Mouse (Mus musculus): ENCODE measurements at regions not wholly inside any gene's neighbourhood (a gene's known extent, or its start where the extent isn't known, plus 50 kb on each side); places are given as distances from the start of the nearest gene placed in this dataset.

- Histone ChIP-seq H3K4me3 (ENCODE audit: control insufficient read depth, low read depth, low read length) (no peak overlapping the region), H3K27ac (ENCODE audit: control insufficient read depth, insufficient read depth, low read depth, low read length) (no peak overlapping the region), H3K36me3 (ENCODE audit: control insufficient read depth, insufficient read depth, low read length) (no peaks in the 10 kb centered on the region), H3K27me3 (ENCODE audit: control insufficient read depth, insufficient read depth, low read length) (no peaks in the 10 kb centered on the region), H3K4me1 (ENCODE audit: control insufficient read depth, insufficient read depth, low read length) (no peaks in the 10 kb centered on the region)
- no peak for TF ChIP-seq CTCF (IDR thresholded peaks at IDR 0.05; ENCODE audit: control insufficient read depth, insufficient read depth, insufficient replicate concordance, low read depth, low read length)
- TF ChIP-seq POLR2A (IDR thresholded peaks at IDR 0.05; ENCODE audit: control insufficient read depth, low read depth, low read length): no peak
Measured at GRCm38 (mm10) chr7:134467216-134467615, 81.8 kb upstream of the D7Ertd443e start.

- Histone ChIP-seq H3K4me3 (ENCODE audit: control insufficient read depth, low read depth, low read length) (no peak overlapping the region), H3K4me1 (ENCODE audit: control insufficient read depth, insufficient read depth, low read length) (no peaks in the 10 kb centered on the region), H3K27me3 (ENCODE audit: control insufficient read depth, insufficient read depth, low read length) (no peaks in the 10 kb centered on the region), H3K27ac (ENCODE audit: control insufficient read depth, insufficient read depth, low read depth, low read length) (no peak overlapping the region), H3K36me3 (ENCODE audit: control insufficient read depth, insufficient read depth, low read length) (no peaks in the 10 kb centered on the region)
- TF ChIP-seq CTCF (IDR thresholded peaks at IDR 0.05; ENCODE audit: control insufficient read depth, insufficient read depth, insufficient replicate concordance, low read depth, low read length) (no peak), POLR2A (IDR thresholded peaks at IDR 0.05; ENCODE audit: control insufficient read depth, low read depth, low read length) (no peak)
Measured at GRCm38 (mm10) chr7:134471286-134471685, 85.8 kb upstream of the D7Ertd443e start.

GRCm38 (mm10) chr7:134491326-134491725 is 105.9 kb upstream of the D7Ertd443e start:
- Histone ChIP-seq H3K36me3 (ENCODE audit: control insufficient read depth, insufficient read depth, low read length) (no peaks in the 10 kb centered on the region), H3K27ac (ENCODE audit: control insufficient read depth, insufficient read depth, low read depth, low read length) (no peak overlapping the region), H3K27me3 (ENCODE audit: control insufficient read depth, insufficient read depth, low read length) (no peaks in the 10 kb centered on the region), H3K4me3 (ENCODE audit: control insufficient read depth, low read depth, low read length) (no peak overlapping the region), H3K4me1 (ENCODE audit: control insufficient read depth, insufficient read depth, low read length) (no peaks in the 10 kb centered on the region)
- TF ChIP-seq POLR2A (IDR thresholded peaks at IDR 0.05; ENCODE audit: control insufficient read depth, low read depth, low read length) (no peak), CTCF (IDR thresholded peaks at IDR 0.05; ENCODE audit: control insufficient read depth, insufficient read depth, insufficient replicate concordance, low read depth, low read length) (no peak)

GRCm38 (mm10) chr7:134497219-134497618 is 111.8 kb upstream of the D7Ertd443e start:
- H3K4me3 ChIP-seq (ENCODE audit: control insufficient read depth, low read depth, low read length): no peak overlapping the region
- H3K4me1 ChIP-seq (ENCODE audit: control insufficient read depth, insufficient read depth, low read length): no peaks in the 10 kb centered on the region
- no peaks in the 10 kb centered on the region for H3K36me3 ChIP-seq (ENCODE audit: control insufficient read depth, insufficient read depth, low read length)
- H3K27ac ChIP-seq (ENCODE audit: control insufficient read depth, insufficient read depth, low read depth, low read length): no peak overlapping the region
- no peaks in the 10 kb centered on the region for H3K27me3 ChIP-seq (ENCODE audit: control insufficient read depth, insufficient read depth, low read length)
- no peak for TF ChIP-seq POLR2A (IDR thresholded peaks at IDR 0.05; ENCODE audit: control insufficient read depth, low read depth, low read length)
- TF ChIP-seq CTCF (IDR thresholded peaks at IDR 0.05; ENCODE audit: control insufficient read depth, insufficient read depth, insufficient replicate concordance, low read depth, low read length): no peak

- H3K4me1 ChIP-seq (ENCODE audit: control insufficient read depth, insufficient read depth, low read length): no peaks in the 10 kb centered on the region
- no peaks in the 10 kb centered on the region for H3K27me3 ChIP-seq (ENCODE audit: control insufficient read depth, insufficient read depth, low read length)
- no peak for TF ChIP-seq POLR2A (IDR thresholded peaks at IDR 0.05; ENCODE audit: control insufficient read depth, low read depth, low read length)
- no peak for TF ChIP-seq CTCF (IDR thresholded peaks at IDR 0.05; ENCODE audit: control insufficient read depth, insufficient read depth, insufficient replicate concordance, low read depth, low read length)
- no peak overlapping the region for H3K27ac ChIP-seq (ENCODE audit: control insufficient read depth, insufficient read depth, low read depth, low read length)
- no peak overlapping the region for H3K4me3 ChIP-seq (ENCODE audit: control insufficient read depth, low read depth, low read length)
- no peaks in the 10 kb centered on the region for H3K36me3 ChIP-seq (ENCODE audit: control insufficient read depth, insufficient read depth, low read length)
Measured at GRCm38 (mm10) chr7:134497870-134498269, 112.4 kb upstream of the D7Ertd443e start.

- Histone ChIP-seq H3K27me3 (ENCODE audit: control insufficient read depth, insufficient read depth, low read length) (no peaks in the 10 kb centered on the region), H3K4me3 (ENCODE audit: control insufficient read depth, low read depth, low read length) (no peak overlapping the region), H3K36me3 (ENCODE audit: control insufficient read depth, insufficient read depth, low read length) (no peaks in the 10 kb centered on the region), H3K27ac (ENCODE audit: control insufficient read depth, insufficient read depth, low read depth, low read length) (no peak overlapping the region), H3K4me1 (ENCODE audit: control insufficient read depth, insufficient read depth, low read length) (no peaks in the 10 kb centered on the region)
- TF ChIP-seq CTCF (IDR thresholded peaks at IDR 0.05; ENCODE audit: control insufficient read depth, insufficient read depth, insufficient replicate concordance, low read depth, low read length): no peak
- TF ChIP-seq POLR2A (IDR thresholded peaks at IDR 0.05; ENCODE audit: control insufficient read depth, low read depth, low read length): no peak
Measured at GRCm38 (mm10) chr7:134498716-134499115, 113.3 kb upstream of the D7Ertd443e start.

- H3K4me1 ChIP-seq (ENCODE audit: control insufficient read depth, insufficient read depth, low read length): no peaks in the 10 kb centered on the region
- no peak for TF ChIP-seq POLR2A (IDR thresholded peaks at IDR 0.05; ENCODE audit: control insufficient read depth, low read depth, low read length)
- TF ChIP-seq CTCF (IDR thresholded peaks at IDR 0.05; ENCODE audit: control insufficient read depth, insufficient read depth, insufficient replicate concordance, low read depth, low read length): no peak
- no peaks in the 10 kb centered on the region for H3K27me3 ChIP-seq (ENCODE audit: control insufficient read depth, insufficient read depth, low read length)
- no peak overlapping the region for H3K4me3 ChIP-seq (ENCODE audit: control insufficient read depth, low read depth, low read length)
- H3K36me3 ChIP-seq (ENCODE audit: control insufficient read depth, insufficient read depth, low read length): no peaks in the 10 kb centered on the region
- no peak overlapping the region for H3K27ac ChIP-seq (ENCODE audit: control insufficient read depth, insufficient read depth, low read depth, low read length)
Measured at GRCm38 (mm10) chr7:134499429-134499828, 114.0 kb upstream of the D7Ertd443e start.

- no peak overlapping the region for H3K27ac ChIP-seq (ENCODE audit: control insufficient read depth, insufficient read depth, low read depth, low read length)
- no peaks in the 10 kb centered on the region for H3K27me3 ChIP-seq (ENCODE audit: control insufficient read depth, insufficient read depth, low read length)
- TF ChIP-seq POLR2A (IDR thresholded peaks at IDR 0.05; ENCODE audit: control insufficient read depth, low read depth, low read length) (no peak), CTCF (IDR thresholded peaks at IDR 0.05; ENCODE audit: control insufficient read depth, insufficient read depth, insufficient replicate concordance, low read depth, low read length) (no peak)
- no peaks in the 10 kb centered on the region for H3K4me1 ChIP-seq (ENCODE audit: control insufficient read depth, insufficient read depth, low read length)
- no peaks in the 10 kb centered on the region for H3K36me3 ChIP-seq (ENCODE audit: control insufficient read depth, insufficient read depth, low read length)
- H3K4me3 ChIP-seq (ENCODE audit: control insufficient read depth, low read depth, low read length): no peak overlapping the region
Measured at GRCm38 (mm10) chr7:134500210-134500609, 114.7 kb upstream of the D7Ertd443e start.

All from testis, adult 2 months (tissue).